Mouse (Mus musculus) MEL (cell line): ENCODE measurements around the gene Pde11a. TPM values are rescaled to one million over a fixed set of nuclear protein-coding genes. Genes with fewer than 3 reads are reported as not detected.

Source experiments
- DNase-seq: peaks from one replicate; pipeline ENCODE4 v3.0.0; 2011; ENCODE audit warnings: low read depth, low spot score
- H3K27ac ChIP-seq: 2 replicates; pipeline ENCODE4 v1.5.1; 2012; ENCODE audit warnings: low read depth, mild to moderate bottlenecking, control low read depth, low read length, moderate library complexity; ENCODE audit not compliant: control insufficient read depth
- H3K27me3 ChIP-seq, 2 experiments: fragments of 150-350 bp in 1 of 2; sonication (generic) in 1 of 2; 2 replicates each; pipeline ENCODE4 v1.6.1; 2012; ENCODE audit warnings: low read length in 2 of 2, mild to moderate bottlenecking in 2 of 2, improper control_type of control experiment in 1 of 2, moderate library complexity in 1 of 2; ENCODE audit not compliant: insufficient read depth in 2 of 2, control insufficient read depth in 1 of 2
- H3K36me3 ChIP-seq, 2 experiments: 2 replicates each; pipeline ENCODE4 v1.6.1; 2012 to 2014; ENCODE audit warnings: low read length in 2 of 2, improper control_type of control experiment in 1 of 2, inconsistent platforms in 1 of 2, mild to moderate bottlenecking in 1 of 2; ENCODE audit not compliant: insufficient read depth in 2 of 2, control insufficient read depth in 1 of 2
- H3K4me1 ChIP-seq, 2 experiments: fragments of 150-350 bp in 1 of 2; sonication (generic) in 1 of 2; 2 replicates each; pipeline ENCODE4 v1.6.1; 2012; ENCODE audit warnings: low read length in 2 of 2, improper control_type of control experiment in 1 of 2, mild to moderate bottlenecking in 1 of 2; ENCODE audit not compliant: insufficient read depth in 2 of 2, control insufficient read depth in 1 of 2
- H3K4me3 ChIP-seq, 2 experiments: fragments of 150-350 bp in 1 of 2; sonication (generic) in 1 of 2; 2 replicates each; pipeline ENCODE4 v1.5.1; 2012; ENCODE audit warnings: low read depth in 2 of 2, low read length in 2 of 2, mild to moderate bottlenecking in 2 of 2, moderate library complexity in 2 of 2, control low read depth in 1 of 2, improper control_type of control experiment in 1 of 2; ENCODE audit not compliant: control insufficient read depth in 1 of 2, insufficient read depth in 1 of 2
- H3K79me2 ChIP-seq: 2 replicates; pipeline ENCODE4 v1.6.1; 2012; ENCODE audit warnings: mild to moderate bottlenecking, low read length, moderate library complexity; ENCODE audit not compliant: control insufficient read depth, poor library complexity, insufficient read depth
- H3K9ac ChIP-seq: 2 replicates; pipeline ENCODE4 v1.6.1; 2012; ENCODE audit warnings: low read depth, mild to moderate bottlenecking, control low read depth, low read length, moderate library complexity; ENCODE audit not compliant: control insufficient read depth, poor library complexity, severe bottlenecking
- H3K9me3 ChIP-seq: fragments of 150-350 bp; sonication (generic); replicated peaks from 2 replicates; pipeline ENCODE4 v1.6.1; 2012; ENCODE audit warnings: mild to moderate bottlenecking, low read length, improper control_type of control experiment, moderate library complexity; ENCODE audit not compliant: insufficient read depth
- BHLHE40 ChIP-seq: IDR thresholded peaks from 2 replicates; pipeline ENCODE4 v1.6.1; 2012; ENCODE audit warnings: low read depth, mild to moderate bottlenecking, inconsistent platforms, low read length, improper control_type of control experiment, borderline replicate concordance
- CHD1 ChIP-seq: IDR thresholded peaks from 2 replicates; pipeline ENCODE4 v1.6.1; 2012; ENCODE audit warnings: low read depth, mild to moderate bottlenecking, inconsistent platforms, low read length, improper control_type of control experiment
- CHD2 ChIP-seq: IDR thresholded peaks from 2 replicates; pipeline ENCODE4 v1.6.1; 2011; ENCODE audit warnings: low read length, improper control_type of control experiment
- CTCF ChIP-seq, 3 experiments: IDR thresholded peaks in 2 of 3; conservative IDR thresholded peaks in 1 of 3; 2 replicates each; pipeline ENCODE4 v1.5.1; 2011 to 2012; ENCODE audit warnings: low read length in 3 of 3, low read depth in 2 of 3, mild to moderate bottlenecking in 2 of 3, improper control_type of control experiment in 1 of 3, inconsistent platforms in 1 of 3, mixed read lengths in 1 of 3, moderate library complexity in 1 of 3; ENCODE audit not compliant: control insufficient read depth in 1 of 3, insufficient read depth in 1 of 3, poor library complexity in 1 of 3, severe bottlenecking in 1 of 3
- E2F4 ChIP-seq: IDR thresholded peaks from 2 replicates; pipeline ENCODE4 v1.6.1; 2011; ENCODE audit warnings: low read depth, low read length, improper control_type of control experiment, borderline replicate concordance
- ELF1 ChIP-seq: IDR thresholded peaks from 2 replicates; pipeline ENCODE4 v1.6.1; 2014; ENCODE audit warnings: low read depth, mild to moderate bottlenecking, inconsistent platforms, low read length, improper control_type of control experiment, moderate library complexity
- EP300 ChIP-seq, 2 experiments: IDR thresholded peaks; 2 replicates each; pipeline ENCODE4 v1.6.1; 2011; ENCODE audit warnings: improper control_type of control experiment in 2 of 2, low read length in 2 of 2, low read depth in 1 of 2, mild to moderate bottlenecking in 1 of 2
- ETS1 ChIP-seq: IDR thresholded peaks from 2 replicates; pipeline ENCODE4 v1.6.1; 2012; ENCODE audit warnings: low read depth, mild to moderate bottlenecking, inconsistent platforms, low read length, improper control_type of control experiment, moderate library complexity
- GABPA ChIP-seq: IDR thresholded peaks from 2 replicates; pipeline ENCODE4 v1.6.1; 2012; ENCODE audit warnings: low read depth, mild to moderate bottlenecking, inconsistent platforms, low read length, improper control_type of control experiment, moderate library complexity
- GATA1 ChIP-seq: IDR thresholded peaks from 2 replicates; pipeline ENCODE4 v1.6.1; 2011; ENCODE audit warnings: low read depth, low read length, improper control_type of control experiment
- HCFC1 ChIP-seq: IDR thresholded peaks from 2 replicates; pipeline ENCODE4 v1.6.1; 2012; ENCODE audit warnings: low read depth, mild to moderate bottlenecking, inconsistent platforms, low read length, improper control_type of control experiment, moderate library complexity
- KAT2A ChIP-seq: conservative IDR thresholded peaks from 2 replicates; pipeline ENCODE4 v1.6.1; 2012; ENCODE audit warnings: low read depth, low read length, improper control_type of control experiment, inconsistent platforms
- MAFK ChIP-seq: IDR thresholded peaks from 2 replicates; pipeline ENCODE4 v1.6.1; 2011; ENCODE audit warnings: low read depth, mild to moderate bottlenecking, low read length, improper control_type of control experiment, borderline replicate concordance
- MAX ChIP-seq: IDR thresholded peaks from 2 replicates; pipeline ENCODE4 v1.6.1; 2011; ENCODE audit warnings: low read length, improper control_type of control experiment
- MXI1 ChIP-seq: IDR thresholded peaks from 2 replicates; pipeline ENCODE4 v1.6.1; 2011; ENCODE audit warnings: mild to moderate bottlenecking, low read depth, low read length, improper control_type of control experiment
- MYC ChIP-seq: IDR thresholded peaks from 2 replicates; pipeline ENCODE4 v1.6.1; 2011; ENCODE audit warnings: low read depth, mild to moderate bottlenecking, low read length, improper control_type of control experiment, moderate library complexity
- NELFE ChIP-seq: IDR thresholded peaks from 2 replicates; pipeline ENCODE4 v1.6.1; 2011; ENCODE audit warnings: low read depth, low read length, improper control_type of control experiment
- POLR2A ChIP-seq, 2 experiments: IDR thresholded peaks; 2 replicates each; pipeline ENCODE4 v1.6.1; 2011 to 2012; ENCODE audit warnings: low read length in 2 of 2, mild to moderate bottlenecking in 2 of 2, control low read depth in 1 of 2, improper control_type of control experiment in 1 of 2, low read depth in 1 of 2, moderate library complexity in 1 of 2; ENCODE audit not compliant: control insufficient read depth in 1 of 2, insufficient read depth in 1 of 2, poor library complexity in 1 of 2
- POLR2AphosphoS5 ChIP-seq: IDR thresholded peaks from 2 replicates; pipeline ENCODE4 v1.6.1; 2012; ENCODE audit warnings: low read depth, borderline replicate concordance, mild to moderate bottlenecking, inconsistent platforms, low read length, moderate library complexity, mixed read lengths
- RAD21 ChIP-seq: IDR thresholded peaks from 2 replicates; pipeline ENCODE4 v1.6.1; 2011; ENCODE audit warnings: mild to moderate bottlenecking, low read depth, low read length, improper control_type of control experiment
- RCOR1 ChIP-seq: IDR thresholded peaks from 2 replicates; pipeline ENCODE4 v1.6.1; 2012; ENCODE audit warnings: low read depth, mild to moderate bottlenecking, inconsistent platforms, low read length, improper control_type of control experiment
- SIN3A ChIP-seq: IDR thresholded peaks from 2 replicates; pipeline ENCODE4 v1.6.1; 2012; ENCODE audit warnings: low read length, improper control_type of control experiment, inconsistent platforms
- SMC3 ChIP-seq: IDR thresholded peaks from 2 replicates; pipeline ENCODE4 v1.6.1; 2011; ENCODE audit warnings: low read depth, low read length, improper control_type of control experiment
- UBTF ChIP-seq: IDR thresholded peaks from 2 replicates; pipeline ENCODE4 v1.6.1; 2012; ENCODE audit warnings: low read depth, mild to moderate bottlenecking, inconsistent platforms, low read length, improper control_type of control experiment, moderate library complexity, borderline replicate concordance; ENCODE audit not compliant: insufficient read depth
- USF1 ChIP-seq: IDR thresholded peaks from 2 replicates; pipeline ENCODE4 v1.6.1; 2014; ENCODE audit warnings: low read depth, mild to moderate bottlenecking, inconsistent platforms, low read length, improper control_type of control experiment, moderate library complexity
- USF2 ChIP-seq, 2 experiments: IDR thresholded peaks; 2 replicates each; pipeline ENCODE4 v1.6.1; 2011 to 2012; ENCODE audit warnings: improper control_type of control experiment in 2 of 2, low read length in 2 of 2, borderline replicate concordance in 1 of 2, inconsistent platforms in 1 of 2, low read depth in 1 of 2, mild to moderate bottlenecking in 1 of 2; ENCODE audit not compliant: insufficient read depth in 1 of 2
- ZC3H11A ChIP-seq: IDR thresholded peaks from 2 replicates; pipeline ENCODE4 v1.6.1; 2012; ENCODE audit warnings: low read depth, mild to moderate bottlenecking, inconsistent platforms, low read length, improper control_type of control experiment
- ZKSCAN1 ChIP-seq: IDR thresholded peaks from 2 replicates; pipeline ENCODE4 v1.6.1; 2012; ENCODE audit warnings: low read depth, mild to moderate bottlenecking, inconsistent platforms, low read length, improper control_type of control experiment, moderate library complexity
- ZNF384 ChIP-seq: IDR thresholded peaks from 2 replicates; pipeline ENCODE4 v1.6.1; 2012; ENCODE audit warnings: low read depth, mild to moderate bottlenecking, inconsistent platforms, low read length, improper control_type of control experiment
- polyA plus RNA-seq, 2 experiments: library from polyadenylated mRNA; stranded (reverse) in 1 of 2; unstranded in 1 of 2; fragments of >175 nt in 1 of 2; fragments of >200 nt in 1 of 2; gene quantifications; 2 replicates each; pipeline versions ENCODE4 v1.2.1 to v1.2.4; 2012; ENCODE audit warnings: low replicate concordance in 2 of 2, low read depth in 1 of 2; ENCODE audit not compliant: insufficient read length in 2 of 2, insufficient read depth in 1 of 2, missing spikeins in 1 of 2
- total RNA-seq: library from RNA; depleted of rRNA; stranded (reverse); fragments of 300-350 nt; gene quantifications from 2 replicates; pipeline ENCODE4 v1.2.3, GENCODE M21; 2012

The Pde11a gene
- total and polyA plus RNA-seq, 3 experiments, result not detected

DNA sequence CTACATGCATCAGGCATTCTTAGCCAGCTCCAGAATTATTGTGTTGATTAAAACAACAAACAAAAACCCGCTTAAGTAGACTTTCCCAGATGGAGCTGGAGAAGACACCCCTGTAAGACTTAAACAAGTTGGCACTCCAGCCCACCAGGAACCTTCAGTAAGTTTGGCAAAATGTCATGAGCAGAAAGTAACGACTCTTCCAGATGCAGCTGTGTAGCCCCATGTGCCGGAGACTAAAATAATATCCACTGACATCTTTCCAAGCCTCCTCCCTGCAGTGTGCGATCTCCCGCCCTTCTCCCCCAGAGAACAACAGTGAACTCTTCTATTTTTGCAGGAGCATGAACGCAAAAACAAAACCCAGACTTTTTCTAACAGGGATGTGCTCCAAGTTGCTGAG is 265.5 kb downstream of the Pde11a start:
- Histone ChIP-seq H3K36me3 (no peaks in the 10 kb centered on the region), H3K9me3 (no peaks in the 10 kb centered on the region), H3K27me3 (no peaks in the 10 kb centered on the region), H3K79me2 (no peaks in the 10 kb centered on the region), H3K9ac (no peak overlapping the region), H3K27ac (no peak overlapping the region), H3K4me3 (no peak overlapping the region), H3K4me1 (no peaks in the 10 kb centered on the region)
- no peak for DNase-seq
- no peak for TF ChIP-seq ZNF384
- no peak for TF ChIP-seq BHLHE40
- no peak for TF ChIP-seq KAT2A
- TF ChIP-seq USF2 (IDR thresholded peaks at IDR 0.05; ENCODE audit: borderline replicate concordance in 1 of 2, insufficient read depth in 1 of 2, low read depth in 1 of 2, low read length in 2 of 2), result no peak
- TF ChIP-seq ETS1, result no peak
- TF ChIP-seq GABPA, result no peak
- no peak for TF ChIP-seq GATA1
- no peak for TF ChIP-seq POLR2AphosphoS5
- TF ChIP-seq RCOR1, result no peak
- no peak for TF ChIP-seq MAX
- no peak for TF ChIP-seq ZC3H11A
- no peak for TF ChIP-seq ELF1
- no peak for TF ChIP-seq HCFC1

DNA sequence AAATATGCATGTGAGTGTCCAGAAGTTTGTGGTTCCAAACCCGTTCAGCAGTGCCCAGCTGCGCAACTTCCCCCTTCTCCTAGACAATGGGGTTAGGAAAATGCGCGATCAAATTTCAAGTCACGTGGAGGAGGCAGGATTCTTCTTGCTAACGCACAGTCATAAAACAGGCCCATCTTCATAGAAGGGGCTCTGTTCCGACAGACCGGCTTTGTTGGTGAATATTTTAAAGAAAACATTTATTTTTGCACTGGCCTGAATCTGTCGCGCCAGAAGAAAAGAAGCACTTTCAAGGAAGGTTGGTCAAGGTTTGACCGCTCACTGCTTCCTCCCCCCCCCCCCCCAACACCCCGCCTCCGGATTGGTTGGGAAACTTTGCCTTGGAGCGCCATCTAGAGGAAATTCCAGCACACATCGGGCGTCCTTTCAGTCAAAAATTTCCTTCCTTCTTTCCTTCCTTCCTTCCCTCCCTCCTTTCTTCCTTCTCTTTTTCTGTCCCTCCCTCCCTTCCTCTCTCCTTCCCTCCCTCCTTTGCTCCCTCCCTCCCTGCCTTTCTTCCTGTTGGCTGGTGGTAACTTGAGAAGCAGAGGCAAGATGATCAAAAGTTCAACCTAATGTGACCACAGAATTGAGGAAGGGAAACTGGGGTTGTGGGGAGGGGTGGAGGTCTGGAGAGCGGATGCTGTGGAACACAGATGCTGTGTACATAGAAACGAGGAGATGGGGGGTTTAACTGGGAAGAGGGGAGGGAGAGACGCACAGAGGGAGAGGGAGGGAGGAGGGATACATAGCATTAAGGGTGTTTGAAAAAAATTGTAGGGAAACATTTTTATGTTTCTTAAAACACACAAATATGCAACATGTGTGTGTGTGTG is 267.9 kb downstream of the Pde11a start:
- no peaks in the 10 kb centered on the region for H3K36me3 ChIP-seq
- H3K9ac ChIP-seq, result no peak overlapping the region
- H3K27ac ChIP-seq, result no peak overlapping the region
- H3K9me3 ChIP-seq, result no peaks in the 10 kb centered on the region
- peak; percentile 59 for DNase-seq
- H3K4me3 ChIP-seq, result peak overlapping the region in 1 of 2 experiments; percentile 23; a peak in 2 of 4 replicates
- no peaks in the 10 kb centered on the region; a peak in 1 of 4 replicates for H3K27me3 ChIP-seq
- H3K79me2 ChIP-seq, result no peaks in the 10 kb centered on the region
- no peaks in the 10 kb centered on the region for H3K4me1 ChIP-seq
- no peak for TF ChIP-seq EP300 (IDR thresholded peaks at IDR 0.05; ENCODE audit: low read depth in 1 of 2, low read length in 2 of 2)
- no peak for TF ChIP-seq MYC
- no peak for TF ChIP-seq MAFK
- TF ChIP-seq ELF1, result no peak
- TF ChIP-seq SIN3A, result no peak
- TF ChIP-seq NELFE, result no peak
- TF ChIP-seq MAX, result peak; percentile 55
- TF ChIP-seq GATA1, result no peak
- peak; percentile 28 for TF ChIP-seq RAD21
- no peak for TF ChIP-seq CHD1
- no peak for TF ChIP-seq UBTF
- no peak for TF ChIP-seq RCOR1
- TF ChIP-seq SMC3, result peak; percentile 12
- no peak for TF ChIP-seq E2F4
- no peak for TF ChIP-seq POLR2A (IDR thresholded peaks at IDR 0.05; ENCODE audit: control insufficient read depth in 1 of 2, insufficient read depth in 1 of 2, low read depth in 1 of 2, low read length in 2 of 2, poor library complexity in 1 of 2)
- no peak for TF ChIP-seq ZKSCAN1
- no peak for TF ChIP-seq ETS1
- no peak for TF ChIP-seq GABPA
- no peak for TF ChIP-seq CHD2
- TF ChIP-seq USF2 (IDR thresholded peaks at IDR 0.05; ENCODE audit: borderline replicate concordance in 1 of 2, insufficient read depth in 1 of 2, low read depth in 1 of 2, low read length in 2 of 2), result peak in 1 of 2 experiments; percentile 34; a peak in 1 of 4 replicates
- peak; percentile 14 to 59 (median 45); a peak in 5 of 6 replicates for TF ChIP-seq CTCF (IDR thresholded peaks at IDR 0.05 in 2 of 3, conservative IDR thresholded peaks at IDR 0.05 in 1 of 3; ENCODE audit: control insufficient read depth in 1 of 3, insufficient read depth in 1 of 3, low read depth in 2 of 3, low read length in 3 of 3, poor library complexity in 1 of 3, severe bottlenecking in 1 of 3)
- peak; percentile 85 for TF ChIP-seq USF1
- no peak for TF ChIP-seq MXI1
- TF ChIP-seq POLR2AphosphoS5, result no peak
